Mouse (Mus musculus) heart, embryonic 13.5 days (tissue): ENCODE data around the gene Cd200r1. TPM values are rescaled to one million over a fixed set of nuclear protein-coding genes. Genes with fewer than 3 reads are reported as not detected.
"Not testable (repeated sequence)": the region's sequence is repeated elsewhere in the genome, so short reads cannot be mapped to it uniquely, and the experiment has no call there.

ENCODE experiments used
- ATAC-seq: fragments of 200-750 bp; cut with Nextera tagmentation; 2 replicates; pipeline ENCODE4 v1.8.0; 2017; ENCODE audit warnings: moderate TSS enrichment; ENCODE audit not compliant: insufficient number of reproducible peaks, low FRiP score, low TSS enrichment; ENCODE audit errors: extremely low read depth
- H3K27ac ChIP-seq: fragments of 300-500 bp; sonication (generic); replicated peaks from 2 replicates; pipeline ENCODE4 v1.5.1; 2015; ENCODE audit warnings: moderate library complexity, mild to moderate bottlenecking, inconsistent platforms
- H3K27me3 ChIP-seq: fragments of 300-500 bp; sonication (generic); replicated peaks from 2 replicates; pipeline ENCODE4 v1.6.1; 2015; ENCODE audit warnings: mild to moderate bottlenecking, inconsistent platforms
- H3K36me3 ChIP-seq: fragments of 300-500 bp; sonication (generic); 2 replicates; pipeline ENCODE4 v1.6.1; 2015; ENCODE audit warnings: mild to moderate bottlenecking, inconsistent platforms
- H3K4me1 ChIP-seq: fragments of 300-500 bp; sonication (generic); 2 replicates; pipeline ENCODE4 v1.6.1; 2015; ENCODE audit warnings: inconsistent platforms
- H3K4me2 ChIP-seq: fragments of 300-500 bp; sonication (generic); 2 replicates; pipeline ENCODE4 v1.6.1; 2015; ENCODE audit warnings: inconsistent platforms, mild to moderate bottlenecking, moderate library complexity
- H3K4me3 ChIP-seq: fragments of 300-500 bp; sonication (generic); 2 replicates; pipeline ENCODE4 v1.5.1; 2015; ENCODE audit warnings: moderate library complexity, mild to moderate bottlenecking, inconsistent platforms
- H3K9ac ChIP-seq: fragments of 300-500 bp; sonication (generic); 2 replicates; pipeline ENCODE4 v1.6.1; 2015; ENCODE audit warnings: inconsistent platforms, mild to moderate bottlenecking, moderate library complexity
- H3K9me3 ChIP-seq: fragments of 300-500 bp; sonication (generic); 2 replicates; pipeline ENCODE4 v1.6.1; 2016; ENCODE audit warnings: inconsistent platforms
- WGBS: fragments of 180-500 bp; shearing (Covaris S2); methylation state at CpG from one replicate; pipeline ENCODE4 v1.1.7; 2015; ENCODE audit warnings: mixed read lengths; 5-methylcytosine and 5-hydroxymethylcytosine counted together
- polyA plus RNA-seq: library from polyadenylated mRNA; unstranded; fragments of >200 nt; fragmentation: Nextera tagmentation; extraction: Ambion mirVana; gene quantifications from 2 replicates; pipeline ENCODE4 v1.2.1, GENCODE M21; 2015

The Cd200r1 gene
- polyA plus RNA-seq, 1 experiment from 2014 or later, result 1.7 TPM

GRCm38 (mm10) chr16:44812468-44813065 lies 47.0 kb downstream of the Cd200r1 start:
- no peaks in the 10 kb centered on the region for H3K27me3 ChIP-seq
- no peak overlapping the region for H3K4me2 ChIP-seq
- 63% methylated on average over 6 of the region's 6 CpGs for WGBS
- ATAC-seq, result no peak
- H3K4me1 ChIP-seq, result no peaks in the 10 kb centered on the region
- no peak overlapping the region for H3K9ac ChIP-seq
- H3K4me3 ChIP-seq, result no peak overlapping the region
- H3K36me3 ChIP-seq, result no peaks in the 10 kb centered on the region
- H3K9me3 ChIP-seq, result no peaks in the 10 kb centered on the region
- H3K27ac ChIP-seq, result no peak overlapping the region

GRCm38 (mm10) chr16:44818010-44818409 lies 52.5 kb downstream of the Cd200r1 start:
- Histone ChIP-seq H3K9me3 (no peaks in the 10 kb centered on the region), H3K36me3 (no peaks in the 10 kb centered on the region), H3K4me1 (no peaks in the 10 kb centered on the region), H3K27me3 (no peaks in the 10 kb centered on the region), H3K4me2 (no peak overlapping the region), H3K4me3 (no peak overlapping the region), H3K9ac (no peak overlapping the region), H3K27ac (no peak overlapping the region)
- ATAC-seq, result no peak
- WGBS, result 43% methylated on average over 1 of the region's 1 CpGs

GRCm38 (mm10) chr16:44820545-44820944 lies 55.0 kb downstream of the Cd200r1 start:
- Histone ChIP-seq H3K9me3 (no peaks in the 10 kb centered on the region), H3K9ac (no peak overlapping the region), H3K27ac (no peak overlapping the region), H3K4me1 (no peaks in the 10 kb centered on the region), H3K36me3 (no peaks in the 10 kb centered on the region), H3K27me3 (no peaks in the 10 kb centered on the region), H3K4me2 (no peak overlapping the region), H3K4me3 (no peak overlapping the region)
- ATAC-seq, result no peak
- 74% methylated on average over 4 of the region's 4 CpGs for WGBS

DNA sequence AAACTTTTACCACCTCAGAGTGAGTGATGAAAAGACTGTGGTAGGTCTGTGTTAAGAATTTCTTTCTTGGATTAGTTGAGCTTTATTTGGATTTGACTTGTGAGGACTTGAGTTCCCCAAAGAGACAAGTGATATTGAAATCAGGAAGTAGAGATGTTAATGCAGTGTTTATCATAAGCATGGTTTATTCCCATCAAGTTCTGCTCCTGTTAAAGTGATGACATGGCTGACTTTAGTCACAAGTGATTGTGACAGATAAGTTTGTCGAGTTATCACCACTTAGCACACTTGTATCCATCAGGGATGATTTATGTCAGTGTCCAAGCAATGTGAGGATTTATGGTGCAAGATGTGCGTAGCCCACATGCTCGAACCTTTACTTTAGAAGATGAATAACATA lies 66.8 kb downstream of the Cd200r1 start:
- Histone ChIP-seq H3K36me3 (no peaks in the 10 kb centered on the region), H3K9me3 (no peaks in the 10 kb centered on the region; the same call in 1 of the 2 replicates), H3K4me1 (no peaks in the 10 kb centered on the region), H3K4me2 (no peak overlapping the region), H3K4me3 (no peak overlapping the region), H3K27ac (no peak overlapping the region), H3K9ac (no peak overlapping the region), H3K27me3 (no peaks in the 10 kb centered on the region)
- 45% methylated on average over 3 of the region's 3 CpGs for WGBS
- no peak for ATAC-seq

GRCm38 (mm10) chr16:44833189-44833588 lies 67.7 kb downstream of the Cd200r1 start:
- H3K9ac ChIP-seq, H3K27ac ChIP-seq, ATAC-seq, H3K4me2 ChIP-seq, H3K36me3 ChIP-seq, H3K4me1 ChIP-seq, H3K4me3 ChIP-seq, H3K9me3 ChIP-seq, H3K27me3 ChIP-seq: not testable (repeated sequence)
- WGBS, result 34% methylated on average over 2 of the region's 2 CpGs

Other genes starting within 250 kb of the Cd200r1 start
- 7.8 and 10.0 TPM in 2 replicates for gene Boc, start 206.8 kb upstream of the Cd200r1 start, polyA plus RNA-seq
- 5.7 and 5.9 TPM in 2 replicates for gene Nepro, start 41.4 kb upstream of the Cd200r1 start, polyA plus RNA-seq
- gene Gtpbp8, start 19.4 kb upstream of the Cd200r1 start, polyA plus RNA-seq, result 18.3 and 19.3 TPM in 2 replicates
- gene Cd200r4, start 46.0 kb downstream of the Cd200r1 start, polyA plus RNA-seq, result not detected in 2 replicates
- 0.10 and 0.35 TPM in 2 replicates for gene Cd200r2, start 101.4 kb downstream of the Cd200r1 start, polyA plus RNA-seq
- 0.15 and 0.27 TPM in 2 replicates for gene Cd200r3, start 177.9 kb downstream of the Cd200r1 start, polyA plus RNA-seq